Mouse (Mus musculus) liver, adult 2 months (tissue): Measurements from ENCODE around the gene Dbnl. TPM values are rescaled to one million over a fixed set of nuclear protein-coding genes. Genes with fewer than 3 reads are reported as not detected.

ENCODE experiments used
- DNase-seq: peaks from one replicate; pipeline ENCODE4 v3.0.0-alpha.2; 2011; ENCODE audit warnings: low read depth, low spot score; ENCODE audit errors: extremely low read depth
- H3K27ac ChIP-seq: fragments of 200-500 bp; replicated peaks from 2 replicates; pipeline ENCODE4 v1.5.1; 2012; ENCODE audit warnings: low read depth, mild to moderate bottlenecking, control low read depth, inconsistent platforms, low read length; ENCODE audit not compliant: insufficient read depth
- H3K27me3 ChIP-seq: fragments of 200-500 bp; 2 replicates; pipeline ENCODE4 v1.6.1; 2012; ENCODE audit warnings: mild to moderate bottlenecking, moderate library complexity, low read length, inconsistent platforms; ENCODE audit not compliant: control insufficient read depth, insufficient read depth
- H3K36me3 ChIP-seq: fragments of 200-500 bp; 2 replicates; pipeline ENCODE4 v1.6.1; 2012; ENCODE audit warnings: low read length, inconsistent platforms; ENCODE audit not compliant: control insufficient read depth, insufficient read depth
- H3K4me1 ChIP-seq: fragments of 200-500 bp; 2 replicates; pipeline ENCODE4 v1.6.1; 2011; ENCODE audit warnings: low read length; ENCODE audit not compliant: control insufficient read depth, insufficient read depth
- H3K4me3 ChIP-seq: fragments of 200-500 bp; 2 replicates; pipeline ENCODE4 v1.5.1; 2011; ENCODE audit warnings: low read depth, mild to moderate bottlenecking, control low read depth, low read length, moderate library complexity; ENCODE audit not compliant: insufficient read depth
- H3K79me2 ChIP-seq: fragments of 200-500 bp; 2 replicates; pipeline ENCODE4 v1.6.1; 2012; ENCODE audit warnings: inconsistent platforms, mild to moderate bottlenecking, low read length, moderate library complexity; ENCODE audit not compliant: control insufficient read depth, insufficient read depth
- H3K9ac ChIP-seq: fragments of 200-500 bp; 2 replicates; pipeline ENCODE4 v1.6.1; 2012; ENCODE audit warnings: low read depth, mild to moderate bottlenecking, control low read depth, inconsistent platforms, low read length
- CTCF ChIP-seq: fragments of 200-500 bp; IDR thresholded peaks from 2 replicates; pipeline ENCODE4 v1.5.1; 2011; ENCODE audit warnings: low read depth, low read length, control low read depth
- POLR2A ChIP-seq: fragments of 200-500 bp; IDR thresholded peaks from 2 replicates; pipeline ENCODE4 v1.6.1; 2011; ENCODE audit warnings: low read length, control low read depth; ENCODE audit not compliant: insufficient read depth; ENCODE audit errors: extremely low read depth
- WGBS: fragments of 180-500 bp; shearing (Covaris S2); methylation state at CpG from one replicate; pipeline ENCODE4 v1.1.7; 2018; 5-methylcytosine and 5-hydroxymethylcytosine counted together
- polyA plus RNA-seq: library from polyadenylated mRNA; depleted of rRNA; stranded (reverse); fragments of >200 nt; gene quantifications from 2 replicates; pipeline ENCODE4 v1.2.3, GENCODE M21; 2012
- total RNA-seq: library from RNA; depleted of rRNA; stranded (reverse); fragments of >200 nt; gene quantifications from 2 replicates; pipeline ENCODE4 v1.2.3, GENCODE M21; 2014

Dbnl gene
- total and polyA plus RNA-seq, 2 experiments, result 17.0 to 27.1 TPM

GRCm38 (mm10) chr11:5742106-5742505 lies 46.2 kb upstream of the Dbnl start:
- peaks cover 12% of the 10 kb centered on the region for H3K4me1 ChIP-seq
- H3K4me3 ChIP-seq, result no peak overlapping the region
- 74% methylated on average over 7 of the region's 7 CpGs for WGBS
- no peaks in the 10 kb centered on the region for H3K27me3 ChIP-seq
- DNase-seq, result no peak
- no peak overlapping the region for H3K27ac ChIP-seq
- H3K79me2 ChIP-seq, result peaks cover 15% of the 10 kb centered on the region; the same call in 1 of the 2 replicates
- no peaks in the 10 kb centered on the region for H3K36me3 ChIP-seq
- peak; percentile 45 for TF ChIP-seq CTCF
- no peak for TF ChIP-seq POLR2A
- H3K9ac ChIP-seq, result no peak overlapping the region

- no peak overlapping the region for H3K9ac ChIP-seq
- H3K4me3 ChIP-seq, result no peak overlapping the region
- H3K27ac ChIP-seq, result no peak overlapping the region
- no peaks in the 10 kb centered on the region for H3K36me3 ChIP-seq
- H3K4me1 ChIP-seq, result peaks cover 2% of the 10 kb centered on the region; the same call in 1 of the 2 replicates
- H3K27me3 ChIP-seq, result no peaks in the 10 kb centered on the region
- 84% methylated on average over 2 of the region's 2 CpGs for WGBS
- H3K79me2 ChIP-seq, result peaks cover 4% of the 10 kb centered on the region; the same call in 1 of the 2 replicates
- TF ChIP-seq CTCF (no peak), POLR2A (no peak)
- DNase-seq, result no peak
Measured at GRCm38 (mm10) chr11:5744951-5745350, 43.3 kb upstream of the Dbnl start.

GRCm38 (mm10) chr11:5753755-5754154 lies 34.5 kb upstream of the Dbnl start:
- DNase-seq, result no peak
- no peak overlapping the region for H3K27ac ChIP-seq
- WGBS, result 95% methylated on average over 2 of the region's 2 CpGs

GRCm38 (mm10) chr11:5761820-5762632 lies 26.3 kb upstream of the Dbnl start, which contains the start of gene Urgcp:
TSS of gene Urgcp (minus strand) at chr11:5762376.
- peak within 1 kb of the TSS; percentile 89 for H3K27ac ChIP-seq
- peaks cover 2% of the 10 kb centered on the region; the same call in 1 of the 2 replicates for H3K36me3 ChIP-seq
- DNase-seq, result peak; percentile 82
- peaks cover 3% of the 10 kb centered on the region; the same call in 1 of the 2 replicates for H3K79me2 ChIP-seq
- WGBS, result under 1% methylated on average over 68 of the region's 68 CpGs
- peak within 1 kb of the TSS; percentile 93 for H3K9ac ChIP-seq
- no peaks in the 10 kb centered on the region for H3K27me3 ChIP-seq
- TF ChIP-seq CTCF (peak; percentile 22; the same call in 1 of the 2 replicates), POLR2A (peak; percentile 96)
- H3K4me3 ChIP-seq, result peak within 1 kb of the TSS; percentile 81
- H3K4me1 ChIP-seq, result peaks cover 3% of the 10 kb centered on the region; the same call in 1 of the 2 replicates

More at GRCm38 (mm10) chr11:5753755-5754154, 34.5 kb upstream of the Dbnl start:
- Histone ChIP-seq H3K4me1 (no peaks in the 10 kb centered on the region), H3K36me3 (peaks cover 5% of the 10 kb centered on the region; the same call in 1 of the 2 replicates), H3K27me3 (no peaks in the 10 kb centered on the region), H3K79me2 (peaks cover 3% of the 10 kb centered on the region; the same call in 1 of the 2 replicates), H3K9ac (no peak overlapping the region), H3K4me3 (no peak overlapping the region)
- TF ChIP-seq CTCF, result no peak
- no peak for TF ChIP-seq POLR2A

- TF ChIP-seq CTCF, result no peak
- TF ChIP-seq POLR2A, result no peak
- no peak overlapping the region; the same call in 1 of the 2 replicates for H3K27ac ChIP-seq
- peaks cover 3% of the 10 kb centered on the region; the same call in 1 of the 2 replicates for H3K4me1 ChIP-seq
- H3K27me3 ChIP-seq, result no peaks in the 10 kb centered on the region
- no peak for DNase-seq
- H3K36me3 ChIP-seq, result peaks cover 2% of the 10 kb centered on the region; the same call in 1 of the 2 replicates
- H3K79me2 ChIP-seq, result peaks cover 3% of the 10 kb centered on the region; the same call in 1 of the 2 replicates
- 8% methylated on average over 6 of the region's 6 CpGs for WGBS
- H3K9ac ChIP-seq, result peak overlapping the region; percentile 62; the same call in 1 of the 2 replicates
- peak overlapping the region; percentile 81 for H3K4me3 ChIP-seq
Measured at GRCm38 (mm10) chr11:5762633-5762982, 25.7 kb upstream of the Dbnl start.
